Mouse (Mus musculus): ENCODE measurements around the gene Gigyf1. TPM values are rescaled to one million over a fixed set of nuclear protein-coding genes. Genes with fewer than 3 reads are reported as not detected.

The Gigyf1 gene
- polyA plus RNA-seq, 1 experiment from 2014 or later, result 8.9 TPM

- WGBS, result 82% methylated on average over 8 of the region's 8 CpGs
- no peak overlapping the region for H3K27ac ChIP-seq (ENCODE audit: low read length)
- ATAC-seq (replicated peaks; ENCODE audit: extremely low read depth, insufficient read depth, low FRiP score), result no peak
- no peaks in the 10 kb centered on the region for H3K27me3 ChIP-seq (ENCODE audit: control insufficient read depth, insufficient read depth, low read length)
- no peak overlapping the region for H3K9ac ChIP-seq (ENCODE audit: low read length)
- no peak overlapping the region for H3K4me2 ChIP-seq (ENCODE audit: low read depth, low read length)
- H3K4me1 ChIP-seq (ENCODE audit: control insufficient read depth, insufficient read depth, low read length), result peaks cover 4% of the 10 kb centered on the region
- H3K36me3 ChIP-seq (ENCODE audit: control insufficient read depth, insufficient read depth), result peaks cover 80% of the 10 kb centered on the region
- H3K9me3 ChIP-seq (replicated peaks; ENCODE audit: control insufficient read depth, low read length), result no peaks in the 10 kb centered on the region
- no peak overlapping the region for H3K4me3 ChIP-seq (ENCODE audit: low read length)
Observed at GRCm38 (mm10) chr5:137524251-137524515, 5.8 kb downstream of the Gigyf1 start.

GRCm38 (mm10) chr5:137524671-137525070 lies 6.3 kb downstream of the Gigyf1 start:
- Histone ChIP-seq H3K4me3 (ENCODE audit: low read length) (no peak overlapping the region), H3K36me3 (ENCODE audit: control insufficient read depth, insufficient read depth) (peaks cover 80% of the 10 kb centered on the region), H3K27ac (ENCODE audit: low read length) (no peak overlapping the region), H3K4me1 (ENCODE audit: control insufficient read depth, insufficient read depth, low read length) (peaks cover 4% of the 10 kb centered on the region), H3K9me3 (replicated peaks; ENCODE audit: control insufficient read depth, low read length) (no peaks in the 10 kb centered on the region), H3K4me2 (ENCODE audit: low read depth, low read length) (no peak overlapping the region), H3K27me3 (ENCODE audit: control insufficient read depth, insufficient read depth, low read length) (no peaks in the 10 kb centered on the region), H3K9ac (ENCODE audit: low read length) (no peak overlapping the region)
- no peak for ATAC-seq (replicated peaks; ENCODE audit: extremely low read depth, insufficient read depth, low FRiP score)
- 77% methylated on average over 13 of the region's 13 CpGs for WGBS

GRCm38 (mm10) chr5:137525511-137525910 lies 7.2 kb downstream of the Gigyf1 start:
- H3K4me3 ChIP-seq (ENCODE audit: low read length), result no peak overlapping the region
- ATAC-seq (replicated peaks; ENCODE audit: extremely low read depth, insufficient read depth, low FRiP score), result no peak
- H3K27ac ChIP-seq (ENCODE audit: low read length), result no peak overlapping the region
- H3K9ac ChIP-seq (ENCODE audit: low read length), result no peak overlapping the region
- H3K9me3 ChIP-seq (replicated peaks; ENCODE audit: control insufficient read depth, low read length), result no peaks in the 10 kb centered on the region
- no peak overlapping the region for H3K4me2 ChIP-seq (ENCODE audit: low read depth, low read length)
- peaks cover 10% of the 10 kb centered on the region for H3K4me1 ChIP-seq (ENCODE audit: control insufficient read depth, insufficient read depth, low read length)
- whole genome bisulfite sequencing, result 74% methylated on average over 16 of the region's 16 CpGs
- H3K27me3 ChIP-seq (ENCODE audit: control insufficient read depth, insufficient read depth, low read length), result no peaks in the 10 kb centered on the region
- peaks cover 78% of the 10 kb centered on the region for H3K36me3 ChIP-seq (ENCODE audit: control insufficient read depth, insufficient read depth)

GRCm38 (mm10) chr5:137526192-137526936 lies 8.0 kb downstream of the Gigyf1 start:
- peak overlapping the region; percentile 18; the same call in 1 of the 2 replicates for H3K27ac ChIP-seq (ENCODE audit: low read length)
- peaks cover 71% of the 10 kb centered on the region for H3K36me3 ChIP-seq (ENCODE audit: control insufficient read depth, insufficient read depth)
- H3K4me1 ChIP-seq (ENCODE audit: control insufficient read depth, insufficient read depth, low read length), result peaks cover 14% of the 10 kb centered on the region
- H3K9ac ChIP-seq (ENCODE audit: low read length), result 0 out of 2 replicates have a peak overlapping the region, but pooled peaks have one; percentile 5
- WGBS, result 38% methylated on average over 16 of the region's 16 CpGs
- H3K27me3 ChIP-seq (ENCODE audit: control insufficient read depth, insufficient read depth, low read length), result no peaks in the 10 kb centered on the region
- H3K9me3 ChIP-seq (replicated peaks; ENCODE audit: control insufficient read depth, low read length), result no peaks in the 10 kb centered on the region
- H3K4me3 ChIP-seq (ENCODE audit: low read length), result no peak overlapping the region
- ATAC-seq (replicated peaks; ENCODE audit: extremely low read depth, insufficient read depth, low FRiP score), result no peak
- no peak overlapping the region for H3K4me2 ChIP-seq (ENCODE audit: low read depth, low read length)

GRCm38 (mm10) chr5:137527413-137527812 lies 9.1 kb downstream of the Gigyf1 start:
- Histone ChIP-seq H3K4me1 (ENCODE audit: control insufficient read depth, insufficient read depth, low read length) (peaks cover 14% of the 10 kb centered on the region), H3K9ac (ENCODE audit: low read length) (no peak overlapping the region), H3K36me3 (ENCODE audit: control insufficient read depth, insufficient read depth) (peaks cover 60% of the 10 kb centered on the region), H3K4me3 (ENCODE audit: low read length) (no peak overlapping the region), H3K27me3 (ENCODE audit: control insufficient read depth, insufficient read depth, low read length) (no peaks in the 10 kb centered on the region), H3K27ac (ENCODE audit: low read length) (no peak overlapping the region), H3K9me3 (replicated peaks; ENCODE audit: control insufficient read depth, low read length) (no peaks in the 10 kb centered on the region), H3K4me2 (ENCODE audit: low read depth, low read length) (no peak overlapping the region)
- no peak for ATAC-seq (replicated peaks; ENCODE audit: extremely low read depth, insufficient read depth, low FRiP score)
- 63% methylated on average over 1 of the region's 1 CpGs for WGBS

GRCm38 (mm10) chr5:137528247-137528968 lies 10.1 kb downstream of the Gigyf1 start:
- Histone ChIP-seq H3K36me3 (ENCODE audit: control insufficient read depth, insufficient read depth) (peaks cover 52% of the 10 kb centered on the region), H3K4me1 (ENCODE audit: control insufficient read depth, insufficient read depth, low read length) (peaks cover 14% of the 10 kb centered on the region), H3K27me3 (ENCODE audit: control insufficient read depth, insufficient read depth, low read length) (no peaks in the 10 kb centered on the region), H3K4me2 (ENCODE audit: low read depth, low read length) (no peak overlapping the region), H3K4me3 (ENCODE audit: low read length) (no peak overlapping the region), H3K27ac (ENCODE audit: low read length) (no peak overlapping the region), H3K9me3 (replicated peaks; ENCODE audit: control insufficient read depth, low read length) (no peaks in the 10 kb centered on the region), H3K9ac (ENCODE audit: low read length) (0 out of 2 replicates have a peak overlapping the region, but pooled peaks have one; percentile 15)
- ATAC-seq (replicated peaks; ENCODE audit: extremely low read depth, insufficient read depth, low FRiP score), result no peak
- WGBS, result 75% methylated on average over 22 of the region's 22 CpGs

- no peak overlapping the region for H3K27ac ChIP-seq (ENCODE audit: low read length)
- no peak overlapping the region for H3K9ac ChIP-seq (ENCODE audit: low read length)
- H3K4me2 ChIP-seq (ENCODE audit: low read depth, low read length), result no peak overlapping the region
- no peaks in the 10 kb centered on the region for H3K9me3 ChIP-seq (replicated peaks; ENCODE audit: control insufficient read depth, low read length)
- ATAC-seq (replicated peaks; ENCODE audit: extremely low read depth, insufficient read depth, low FRiP score), result no peak
- WGBS, result 76% methylated on average over 15 of the region's 15 CpGs
- no peaks in the 10 kb centered on the region for H3K27me3 ChIP-seq (ENCODE audit: control insufficient read depth, insufficient read depth, low read length)
- H3K4me3 ChIP-seq (ENCODE audit: low read length), result no peak overlapping the region
- peaks cover 17% of the 10 kb centered on the region for H3K4me1 ChIP-seq (ENCODE audit: control insufficient read depth, insufficient read depth, low read length)
- peaks cover 44% of the 10 kb centered on the region for H3K36me3 ChIP-seq (ENCODE audit: control insufficient read depth, insufficient read depth)
Observed at GRCm38 (mm10) chr5:137529221-137529995, 11.1 kb downstream of the Gigyf1 start.

GRCm38 (mm10) chr5:137530075-137530474 lies 11.7 kb downstream of the Gigyf1 start:
- Histone ChIP-seq H3K4me3 (ENCODE audit: low read length) (peak overlapping the region; percentile 59), H3K36me3 (ENCODE audit: control insufficient read depth, insufficient read depth) (peaks cover 37% of the 10 kb centered on the region), H3K9ac (ENCODE audit: low read length) (peak overlapping the region; percentile 89), H3K27ac (ENCODE audit: low read length) (peak overlapping the region; percentile 93), H3K9me3 (replicated peaks; ENCODE audit: control insufficient read depth, low read length) (no peaks in the 10 kb centered on the region), H3K4me2 (ENCODE audit: low read depth, low read length) (peak overlapping the region; percentile 93), H3K4me1 (ENCODE audit: control insufficient read depth, insufficient read depth, low read length) (peaks cover 17% of the 10 kb centered on the region), H3K27me3 (ENCODE audit: control insufficient read depth, insufficient read depth, low read length) (no peaks in the 10 kb centered on the region)
- 70% methylated on average over 8 of the region's 8 CpGs for WGBS
- ATAC-seq (replicated peaks; ENCODE audit: extremely low read depth, insufficient read depth, low FRiP score), result no peak
